ENCODE assay signal across 24 mouse cellular contexts in genomic region chr5:51671190-51671589, GRCm38 (mm10).
"Had no signal": no experiment of that assay in that cellular context is flagged by ENCODE, and none has a peak within 500 bp of the region (broad histone marks: within the 10 kb centered on the region; RNA-seq: fewer than 3 reads in every experiment).

No protein-coding gene starts in this region.

- H3K4me3 ChIP-seq: heart, adult 2 months; heart, embryonic 12.5 days; hindbrain, embryonic 10.5 days; hindbrain, embryonic 12.5 days; intestine, embryonic 15.5 days; layer of hippocampus, adult 2 months; left cerebral cortex, adult 2 months; limb, embryonic 10.5 days; limb, embryonic 12.5 days had no signal

- H3K9me3 ChIP-seq: heart, embryonic 12.5 days; hindbrain, embryonic 10.5 days; hindbrain, embryonic 12.5 days; intestine, embryonic 15.5 days; limb, embryonic 10.5 days; limb, embryonic 12.5 days had no signal

- DNase-seq: gastrocnemius, postnatal 14 days; gastrocnemius, postnatal 36 days; heart, adult 11 months; heart, adult 2 months; heart, postnatal 4 days; kidney, adult 18-20 months; kidney, adult 8-10 months; kidney, postnatal 10 days; kidney, postnatal 25 days; kidney, postnatal 4 days; liver had no signal

- H3K9ac ChIP-seq: heart, embryonic 12.5 days; hindbrain, embryonic 12.5 days; hindbrain, embryonic 14.5 days; intestine, embryonic 15.5 days; limb, embryonic 12.5 days had no signal

- H3K27me3 ChIP-seq: heart, embryonic 12.5 days; hindbrain, embryonic 12.5 days; intestine, embryonic 15.5 days; limb, embryonic 12.5 days had no signal

- ATAC-seq: hindbrain, embryonic 16.5 days; inflammation-experienced regulatory T-cells, adult 6 months; intestine, embryonic 15.5 days; intestine, postnatal 0 days had no signal

- H3K4me2 ChIP-seq: heart, embryonic 12.5 days; hindbrain, embryonic 12.5 days; hindbrain, embryonic 14.5 days; intestine, embryonic 15.5 days; limb, embryonic 12.5 days; liver, embryonic 11.5 days had no signal

- H3K4me1 ChIP-seq: heart, embryonic 12.5 days; hindbrain, embryonic 10.5 days; hindbrain, embryonic 12.5 days; intestine, embryonic 15.5 days; limb, embryonic 10.5 days; limb, embryonic 12.5 days had no signal

- H3K27ac ChIP-seq: heart, adult 2 months; hindbrain, embryonic 10.5 days; hindbrain, embryonic 12.5 days; hindbrain, embryonic 14.5 days; intestine, embryonic 15.5 days; layer of hippocampus, adult 2 months; left cerebral cortex, adult 2 months; limb, embryonic 10.5 days; limb, embryonic 12.5 days had no signal

- H3K36me3 ChIP-seq: heart, embryonic 12.5 days; hindbrain, embryonic 10.5 days; hindbrain, embryonic 12.5 days; intestine, embryonic 15.5 days; limb, embryonic 10.5 days; limb, embryonic 12.5 days had no signal
